Mouse (Mus musculus): Measurements from ENCODE around the gene Eps8l3.

Gene Eps8l3

GRCm38 (mm10) chr3:107877005-107877404 lies at the start of gene Eps8l3:
Gene Eps8l3, plus strand, starts transcription at chr3:107877229.
- no peak for DNase-seq (ENCODE audit: low spot score)

GRCm38 (mm10) chr3:107827873-107828405 lies 49.1 kb upstream of the Eps8l3 start:
- no peak for DNase-seq (ENCODE audit: low spot score)

- no peak for DNase-seq (ENCODE audit: low spot score)
Measured at GRCm38 (mm10) chr3:107828518-107828917, 48.5 kb upstream of the Eps8l3 start.

- DNase-seq (ENCODE audit: low spot score), result no peak
Measured at GRCm38 (mm10) chr3:107828997-107829396, 48.0 kb upstream of the Eps8l3 start.

- no peak for DNase-seq (ENCODE audit: low spot score)
Measured at GRCm38 (mm10) chr3:107829625-107830024, 47.4 kb upstream of the Eps8l3 start.

GRCm38 (mm10) chr3:107831875-107832554 lies 45.0 kb upstream of the Eps8l3 start:
- no peak for DNase-seq (ENCODE audit: low spot score)

GRCm38 (mm10) chr3:107832645-107833044 lies 44.4 kb upstream of the Eps8l3 start:
- no peak for DNase-seq (ENCODE audit: low spot score)

- DNase-seq (ENCODE audit: low spot score), result no peak
Measured at GRCm38 (mm10) chr3:107833370-107833769, 43.7 kb upstream of the Eps8l3 start.

- DNase-seq (ENCODE audit: low spot score), result peak; percentile 66
Measured at GRCm38 (mm10) chr3:107833872-107834341, 43.1 kb upstream of the Eps8l3 start.

- DNase-seq (ENCODE audit: low spot score), result no peak
Measured at GRCm38 (mm10) chr3:107835301-107835700, 41.7 kb upstream of the Eps8l3 start.

GRCm38 (mm10) chr3:107839855-107840254 lies 37.2 kb upstream of the Eps8l3 start:
- no peak for DNase-seq (ENCODE audit: low spot score)

- no peak for DNase-seq (ENCODE audit: low spot score)
Measured at GRCm38 (mm10) chr3:107840855-107841254, 36.2 kb upstream of the Eps8l3 start.

- DNase-seq (ENCODE audit: low spot score), result no peak
Measured at GRCm38 (mm10) chr3:107841370-107841769, 35.7 kb upstream of the Eps8l3 start.

- DNase-seq (ENCODE audit: low spot score), result no peak
Measured at GRCm38 (mm10) chr3:107843406-107843805, 33.6 kb upstream of the Eps8l3 start.

GRCm38 (mm10) chr3:107844001-107844400 lies 33.0 kb upstream of the Eps8l3 start:
- DNase-seq (ENCODE audit: low spot score), result no peak

- DNase-seq (ENCODE audit: low spot score), result no peak
Measured at GRCm38 (mm10) chr3:107844499-107844898, 32.5 kb upstream of the Eps8l3 start.

GRCm38 (mm10) chr3:107846175-107846574 lies 30.9 kb upstream of the Eps8l3 start:
- no peak for DNase-seq (ENCODE audit: low spot score)

GRCm38 (mm10) chr3:107846835-107847234 lies 30.2 kb upstream of the Eps8l3 start:
- DNase-seq (ENCODE audit: low spot score), result no peak

GRCm38 (mm10) chr3:107848126-107848525 lies 28.9 kb upstream of the Eps8l3 start:
- DNase-seq (ENCODE audit: low spot score), result no peak

GRCm38 (mm10) chr3:107849000-107849692 lies 27.9 kb upstream of the Eps8l3 start:
- no peak for DNase-seq (ENCODE audit: low spot score)

- no peak for DNase-seq (ENCODE audit: low spot score)
Measured at GRCm38 (mm10) chr3:107849693-107850031, 27.4 kb upstream of the Eps8l3 start.

GRCm38 (mm10) chr3:107850418-107851031 lies 26.5 kb upstream of the Eps8l3 start:
- peak; percentile 73 for DNase-seq (ENCODE audit: low spot score)

- DNase-seq (ENCODE audit: low spot score), result no peak
Measured at GRCm38 (mm10) chr3:107852786-107853185, 24.2 kb upstream of the Eps8l3 start.

All from embryo, embryonic 10.5 days (tissue).